Mouse (Mus musculus) heart, embryonic 14.5 days (tissue): Measurements from ENCODE around the gene 4833423E24Rik. TPM values are rescaled to one million over a fixed set of nuclear protein-coding genes. Genes with fewer than 3 reads are reported as not detected.

Source experiments
- polyA plus RNA-seq: library from polyadenylated mRNA; unstranded; fragments of >200 nt; fragmentation: Nextera tagmentation; extraction: Ambion mirVana; gene quantifications from 2 replicates; pipeline ENCODE4 v1.2.1, GENCODE M21; 2014

The 4833423E24Rik gene
- polyA plus RNA-seq, 1 experiment from 2014 or later: not detected

Other genes starting within 250 kb of the 4833423E24Rik start
- not detected in 2 replicates for gene Olfr987, start 179.7 kb downstream of the 4833423E24Rik start, polyA plus RNA-seq
- gene Olfr988, start 155.8 kb downstream of the 4833423E24Rik start, polyA plus RNA-seq: not detected in 2 replicates
- gene Olfr992, start 109.6 kb downstream of the 4833423E24Rik start, polyA plus RNA-seq: not detected in 2 replicates
- not detected in 2 replicates for gene Olfr993, start 104.1 kb downstream of the 4833423E24Rik start, polyA plus RNA-seq
- gene Olfr994, start 82.6 kb downstream of the 4833423E24Rik start, polyA plus RNA-seq: not detected in 2 replicates
- gene Olfr995, start 75.4 kb downstream of the 4833423E24Rik start, polyA plus RNA-seq: not detected in 2 replicates
- gene Olfr996, start 60.2 kb upstream of the 4833423E24Rik start, polyA plus RNA-seq: not detected in 2 replicates
- not detected in 2 replicates for gene Olfr998, start 69.9 kb upstream of the 4833423E24Rik start, polyA plus RNA-seq
- not detected in 2 replicates for gene Olfr1000, start 92.9 kb upstream of the 4833423E24Rik start, polyA plus RNA-seq
- gene Olfr1002, start 131.7 kb upstream of the 4833423E24Rik start, polyA plus RNA-seq: not detected in 2 replicates
- not detected in 2 replicates for gene Olfr154, start 145.4 kb upstream of the 4833423E24Rik start, polyA plus RNA-seq
- not detected in 2 replicates for gene Olfr1006, start 159.7 kb upstream of the 4833423E24Rik start, polyA plus RNA-seq
- gene Olfr1008, start 170.4 kb upstream of the 4833423E24Rik start, polyA plus RNA-seq: not detected in 2 replicates
- not detected in 2 replicates for gene Olfr1009, start 196.4 kb upstream of the 4833423E24Rik start, polyA plus RNA-seq
- not detected in 2 replicates for gene Olfr1012, start 243.7 kb upstream of the 4833423E24Rik start, polyA plus RNA-seq
- not detected in 2 replicates for gene Olfr1013, start 248.1 kb upstream of the 4833423E24Rik start, polyA plus RNA-seq